Comparison of ENCODE assay signal across 13 mouse cellular contexts in genomic region chr7:19136673-19137334, GRCm38 (mm10). TPM values are rescaled to one million over a fixed set of nuclear protein-coding genes. Genes with fewer than 3 reads are reported as not detected.
DNase-seq lines count a peak whose midpoint lies in the region; ATAC-seq and TF ChIP-seq lines count a peak whose summit lies in the region.
"Had no signal": no experiment of that assay in that cellular context is flagged by ENCODE, and none has a peak within 500 bp of the region (broad histone marks: within the 10 kb centered on the region; RNA-seq: fewer than 3 reads in every experiment).

No protein-coding gene starts in this region.

- no peaks in the 10 kb centered on the region for H3K27me3 ChIP-seq in liver, embryonic 12.5 days (replicated peaks)
- no peaks in the 10 kb centered on the region for H3K27me3 ChIP-seq in liver, embryonic 11.5 days (replicated peaks; ENCODE audit: control insufficient read depth, insufficient read depth, low read length)
- no peaks in the 10 kb centered on the region for H3K27me3 ChIP-seq in ES-Bruce4 (ENCODE audit: control insufficient read depth, insufficient read depth, low read length, poor library complexity, severe bottlenecking)
- no peaks in the 10 kb centered on the region for H3K27me3 ChIP-seq in kidney, adult 2 months (replicated peaks; ENCODE audit: control insufficient read depth, insufficient read depth, low read length)

- 89% methylated on average over 38 of the region's 38 CpGs for WGBS in liver, embryonic 12.5 days (ENCODE audit: insufficient replicate concordance)
- 92% methylated on average over 38 of the region's 38 CpGs for WGBS in liver, embryonic 11.5 days
- 91% methylated on average over 38 of the region's 38 CpGs for WGBS in kidney, adult 2 months

- TF ChIP-seq POLR2A in ES-Bruce4 (IDR thresholded peaks at IDR 0.05; ENCODE audit: insufficient read depth, low read length) = no peak
- no peak for TF ChIP-seq POLR2A in kidney, adult 2 months (IDR thresholded peaks at IDR 0.05; ENCODE audit: low read depth, low read length)

- H3K9ac ChIP-seq in liver, embryonic 12.5 days = no peak overlapping the region
- H3K9ac ChIP-seq in liver, embryonic 11.5 days (ENCODE audit: low read depth, low read length) = no peak overlapping the region
- no peak overlapping the region for H3K9ac ChIP-seq in ES-Bruce4 (ENCODE audit: low read depth, poor library complexity, severe bottlenecking)
- H3K9ac ChIP-seq: liver, embryonic 14.5 days had no signal

- H3K9me3 ChIP-seq in liver, embryonic 12.5 days (replicated peaks) = no peaks in the 10 kb centered on the region
- no peaks in the 10 kb centered on the region for H3K9me3 ChIP-seq in liver, embryonic 11.5 days (ENCODE audit: control insufficient read depth, low read length)
- H3K9me3 ChIP-seq in ES-Bruce4 (replicated peaks; ENCODE audit: control insufficient read depth, insufficient read depth, low read length, poor library complexity, severe bottlenecking) = no peaks in the 10 kb centered on the region

- H3K4me1 ChIP-seq in liver, embryonic 12.5 days = peaks cover 3% of the 10 kb centered on the region
- peaks cover 1% of the 10 kb centered on the region; the same call in 1 of the 2 replicates for H3K4me1 ChIP-seq in liver, embryonic 11.5 days (replicated peaks; ENCODE audit: control insufficient read depth, insufficient read depth, low read length)
- H3K4me1 ChIP-seq in ES-Bruce4 (ENCODE audit: control insufficient read depth, insufficient read depth, low read length) = no peaks in the 10 kb centered on the region
- H3K4me1 ChIP-seq in kidney, adult 2 months (ENCODE audit: control insufficient read depth, insufficient read depth, low read length) = peaks cover 2% of the 10 kb centered on the region; the same call in 1 of the 2 replicates

- intact Hi-C loops in left cerebral cortex, postnatal 25 days (cut with DNase I) = no loop called here

- ATAC-seq in frontal cortex, adult (ENCODE audit: low TSS enrichment) = peak; percentile 59
- peak; percentile 36; the same call in 1 of the 2 replicates for ATAC-seq in liver, embryonic 12.5 days
- ATAC-seq in liver, embryonic 11.5 days (replicated peaks; ENCODE audit: low FRiP score) = no peak
- ATAC-seq: inflammation-experienced regulatory T-cells, adult 6 months had no signal

- H3K4me3 ChIP-seq in liver, embryonic 12.5 days = no peak overlapping the region
- no peak overlapping the region for H3K4me3 ChIP-seq in liver, embryonic 11.5 days (ENCODE audit: low read depth, low read length)
- peak overlapping the region; percentile 3 for H3K4me3 ChIP-seq in ES-Bruce4 (ENCODE audit: low read depth, low read length)
- H3K4me3 ChIP-seq in kidney, adult 2 months (ENCODE audit: insufficient read depth, low read depth, low read length) = no peak overlapping the region

- no peak overlapping the region for H3K27ac ChIP-seq in liver, embryonic 12.5 days
- no peak overlapping the region for H3K27ac ChIP-seq in liver, embryonic 11.5 days (ENCODE audit: low read depth, low read length)
- no peak overlapping the region for H3K27ac ChIP-seq in ES-Bruce4 (ENCODE audit: insufficient read depth, low read length)
- no peak overlapping the region for H3K27ac ChIP-seq in kidney, adult 2 months (ENCODE audit: insufficient read depth, low read depth, low read length)
- H3K27ac ChIP-seq: liver, embryonic 14.5 days had no signal

- no peak for TF ChIP-seq EP300 in ES-Bruce4 (IDR thresholded peaks at IDR 0.05; ENCODE audit: insufficient read depth, low read depth, low read length)

- H3K4me2 ChIP-seq in liver, embryonic 12.5 days = no peak overlapping the region
- H3K4me2 ChIP-seq in liver, embryonic 11.5 days = no peak overlapping the region

- peaks cover 71% of the 10 kb centered on the region for H3K36me3 ChIP-seq in liver, embryonic 12.5 days
- peaks cover 38% of the 10 kb centered on the region for H3K36me3 ChIP-seq in liver, embryonic 11.5 days (ENCODE audit: control insufficient read depth, insufficient read depth, low read length)
- H3K36me3 ChIP-seq in ES-Bruce4 (ENCODE audit: control insufficient read depth, insufficient read depth, low read length, poor library complexity, severe bottlenecking) = 0 out of 2 replicates have a peak, but pooled peaks cover 2% of the 10 kb centered on the region
- H3K36me3 ChIP-seq in kidney, adult 2 months (ENCODE audit: control insufficient read depth, insufficient read depth, low read length) = peaks cover 1% of the 10 kb centered on the region; the same call in 1 of the 2 replicates

- TF ChIP-seq CTCF in ES-Bruce4 (IDR thresholded peaks at IDR 0.05; ENCODE audit: low read depth, low read length) = no peak
- TF ChIP-seq CTCF in kidney, adult 2 months (conservative IDR thresholded peaks at IDR 0.05; ENCODE audit: insufficient read depth, insufficient read length, low read depth, low read length) = no peak

- DNase-seq in frontal cortex, postnatal 14 days (ENCODE audit: low spot score in 2 of 2) = no peak
- DNase-seq in liver, embryonic 11.5 days (ENCODE audit: low spot score) = no peak
- DNase-seq in left cerebral cortex, postnatal 25 days (ENCODE audit: low spot score in 2 of 2) = peak; percentile 62 to 80
- DNase-seq in kidney, postnatal 10 days = no peak
- no peak for DNase-seq in kidney, adult 2 months

RNA-seq across cellular contexts. Expression of gene Qpctl, which starts 12.3 kb away (rescaled TPM):
- 4.9 and 5.5 TPM in 2 replicates for polyA plus RNA-seq in liver, embryonic 12.5 days (2016; fragmentation: Nextera tagmentation; extraction: Ambion mirVana)
- 7.5 and 9.5 TPM in 2 replicates for polyA plus RNA-seq in liver, embryonic 11.5 days (2014; fragmentation: Nextera tagmentation; extraction: Ambion mirVana)
- polyA plus RNA-seq in ES-Bruce4 (2011; ENCODE audit: insufficient read depth, insufficient read length, low read depth, missing spikeins) = 4.1 and 4.6 TPM in 2 replicates
- total RNA-seq in left cerebral cortex, postnatal 25 days (2021) = 10 to 100 TPM; 15.5 to 16.0 TPM
- polyA plus RNA-seq in kidney, adult 2 months (2012; rRNA removed) = 11.9 and 12.1 TPM in 2 replicates

RNA-seq across cellular contexts. Expression of gene Snrpd2, which starts 12.7 kb away (rescaled TPM):
- 97.8 and 98.3 TPM in 2 replicates for polyA plus RNA-seq in liver, embryonic 12.5 days (2016; fragmentation: Nextera tagmentation; extraction: Ambion mirVana)
- polyA plus RNA-seq in liver, embryonic 11.5 days (2014; fragmentation: Nextera tagmentation; extraction: Ambion mirVana) = 140 and 158 TPM in 2 replicates
- 92.9 and 94.6 TPM in 2 replicates for polyA plus RNA-seq in ES-Bruce4 (2011; ENCODE audit: insufficient read depth, insufficient read length, low read depth, missing spikeins)
- 10 to 100 TPM; 72.8 to 77.5 TPM for total RNA-seq in left cerebral cortex, postnatal 25 days (2021)
- polyA plus RNA-seq in kidney, adult 2 months (2012; rRNA removed) = 34.8 and 42.2 TPM in 2 replicates

RNA-seq across cellular contexts. Expression of gene Fbxo46, which starts 17.1 kb away (rescaled TPM):
- 8.1 and 10.1 TPM in 2 replicates for polyA plus RNA-seq in liver, embryonic 12.5 days (2016; fragmentation: Nextera tagmentation; extraction: Ambion mirVana)
- polyA plus RNA-seq in liver, embryonic 11.5 days (2014; fragmentation: Nextera tagmentation; extraction: Ambion mirVana) = 9.9 TPM in 2 replicates
- 4.1 and 4.3 TPM in 2 replicates for polyA plus RNA-seq in ES-Bruce4 (2011; ENCODE audit: insufficient read depth, insufficient read length, low read depth, missing spikeins)
- 10 to 100 TPM; 12.5 to 14.4 TPM for total RNA-seq in left cerebral cortex, postnatal 25 days (2021)
- 9.2 and 9.5 TPM in 2 replicates for polyA plus RNA-seq in kidney, adult 2 months (2012; rRNA removed)

RNA-seq across cellular contexts. Expression of gene Gm4969, which starts 18.6 kb away (rescaled TPM):
- 0.55 and 0.66 TPM in 2 replicates for polyA plus RNA-seq in liver, embryonic 12.5 days (2016; fragmentation: Nextera tagmentation; extraction: Ambion mirVana)
- 1.2 and 1.9 TPM in 2 replicates for polyA plus RNA-seq in liver, embryonic 11.5 days (2014; fragmentation: Nextera tagmentation; extraction: Ambion mirVana)
- polyA plus RNA-seq in ES-Bruce4 (2011; ENCODE audit: insufficient read depth, insufficient read length, low read depth, missing spikeins) = 0.43 and 0.46 TPM in 2 replicates
- under 1 TPM; 0.25 to 0.32 TPM for total RNA-seq in left cerebral cortex, postnatal 25 days (2021)
- polyA plus RNA-seq in kidney, adult 2 months (2012; rRNA removed) = 0.03 and 0.04 TPM in 2 replicates
- total RNA-seq: gastrocnemius, adult 18-20 months; heart, postnatal 36 days had no signal
- polyA plus RNA-seq: spleen, adult 2 months had no signal

RNA-seq across cellular contexts. Expression of gene Gipr, which starts 29.1 kb away (rescaled TPM):
- 0.18 and 0.41 TPM in 2 replicates for polyA plus RNA-seq in liver, embryonic 12.5 days (2016; fragmentation: Nextera tagmentation; extraction: Ambion mirVana)
- 0.69 and 0.73 TPM in 2 replicates for polyA plus RNA-seq in liver, embryonic 11.5 days (2014; fragmentation: Nextera tagmentation; extraction: Ambion mirVana)
- 1.9 and 3.5 TPM in 2 replicates for polyA plus RNA-seq in ES-Bruce4 (2011; ENCODE audit: insufficient read depth, insufficient read length, low read depth, missing spikeins)
- total RNA-seq in left cerebral cortex, postnatal 25 days (2021) = 1 to 10 TPM; 1.1 to 1.5 TPM
- 0.13 and 0.20 TPM in 2 replicates for polyA plus RNA-seq in kidney, adult 2 months (2012; rRNA removed)
- total RNA-seq: gastrocnemius, adult 18-20 months had no signal
- polyA plus RNA-seq: inflammation-experienced regulatory T-cells, adult 6 months had no signal

Comparison
In these comparisons a context has a peak if more than half of its experiments do, and no peak if none do; other contexts are left out.
1. DNase-seq: peak in left cerebral cortex, postnatal 25 days (2 of 2); none in frontal cortex, postnatal 14 days (0 of 2), liver, embryonic 11.5 days (single experiment), kidney, postnatal 10 days (single experiment) and kidney, adult 2 months (single experiment).